Mouse (Mus musculus): ENCODE results near the gene Cradd. TPM values are rescaled to one million over a fixed set of nuclear protein-coding genes. Genes with fewer than 3 reads are reported as not detected.

Cradd gene
- polyA plus RNA-seq, 1 experiment from 2014 or later: 9.4 TPM

DNA sequence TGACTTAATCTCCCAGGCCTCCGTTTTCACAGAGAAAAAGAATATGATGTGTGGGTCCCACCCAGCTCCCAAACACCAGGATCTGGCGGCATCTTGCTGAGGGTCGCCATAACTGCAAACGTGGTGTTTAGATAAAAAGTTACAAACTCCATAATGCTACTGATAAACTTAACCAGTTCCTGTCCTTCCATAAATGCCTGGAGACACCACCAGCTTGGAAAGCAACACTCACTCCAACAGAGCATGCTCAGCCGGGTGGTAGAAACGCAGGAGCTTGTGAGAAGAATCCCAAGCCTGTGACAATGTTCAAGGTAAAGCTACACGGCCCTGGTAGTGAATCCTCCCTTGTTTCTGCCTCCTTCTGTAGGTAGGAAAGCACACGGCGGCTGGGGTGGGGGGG, 7.3 kb downstream of the Cradd start:
- H3K27me3 ChIP-seq: no peaks in the 10 kb centered on the region
- CTCF ChIA-PET: no interaction called here
- DNase-seq (ENCODE audit: low read depth, low spot score) (no peak), ATAC-seq (no peak)
- in situ Hi-C loops (cut with MboI; ENCODE audit: low pct_unique_long_range_greater_than_20kb): no loop called here
- no peak for TF ChIP-seq CTCF (IDR thresholded peaks at IDR 0.05)
- POLR2A ChIA-PET: interaction anchor here (0.6 kb wide), 1 partner anchor 99 kb away, joined by 3 read pairs; no protein-coding TSS in a partner anchor

DNA sequence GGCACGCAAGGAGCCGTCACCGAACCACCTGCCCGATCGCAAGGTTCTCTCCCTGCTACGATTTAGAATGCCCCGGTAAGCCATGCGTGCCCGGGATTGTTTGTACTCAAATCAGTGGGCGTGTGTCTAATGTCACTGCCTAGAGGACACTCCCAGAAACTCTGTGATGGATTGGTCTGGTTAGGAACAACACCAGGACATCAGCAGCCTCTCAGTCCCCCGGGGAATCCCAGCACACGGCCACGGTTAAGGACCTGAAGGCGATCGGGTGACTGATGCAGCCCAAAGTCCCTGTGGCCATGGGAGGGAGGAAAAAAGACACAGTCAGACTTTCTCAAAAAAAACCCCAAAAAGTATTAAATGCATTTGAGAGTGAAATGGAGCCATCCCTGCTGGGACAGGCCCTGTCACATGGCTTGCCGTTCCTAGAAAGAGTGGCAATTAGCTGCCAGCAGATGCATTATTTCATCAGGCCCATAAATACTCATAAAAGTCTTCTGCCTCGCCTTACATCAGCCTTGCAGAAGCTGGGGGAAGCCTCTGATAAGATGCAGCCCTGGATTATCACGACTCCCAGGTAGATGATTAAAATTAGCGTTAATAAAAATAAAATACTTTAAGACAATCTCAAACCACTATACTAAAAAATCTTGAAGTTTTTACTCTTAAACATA, 8.0 kb downstream of the Cradd start:
- ChIA-PET CTCF (no interaction called here), POLR2A (no interaction called here)
- TF ChIP-seq CTCF (IDR thresholded peaks at IDR 0.05): no peak
- no peaks in the 10 kb centered on the region for H3K27me3 ChIP-seq
- DNase-seq (ENCODE audit: low read depth, low spot score): no peak
- ATAC-seq: no peak
- in situ Hi-C loops (cut with MboI; ENCODE audit: low pct_unique_long_range_greater_than_20kb): no loop called here

DNA sequence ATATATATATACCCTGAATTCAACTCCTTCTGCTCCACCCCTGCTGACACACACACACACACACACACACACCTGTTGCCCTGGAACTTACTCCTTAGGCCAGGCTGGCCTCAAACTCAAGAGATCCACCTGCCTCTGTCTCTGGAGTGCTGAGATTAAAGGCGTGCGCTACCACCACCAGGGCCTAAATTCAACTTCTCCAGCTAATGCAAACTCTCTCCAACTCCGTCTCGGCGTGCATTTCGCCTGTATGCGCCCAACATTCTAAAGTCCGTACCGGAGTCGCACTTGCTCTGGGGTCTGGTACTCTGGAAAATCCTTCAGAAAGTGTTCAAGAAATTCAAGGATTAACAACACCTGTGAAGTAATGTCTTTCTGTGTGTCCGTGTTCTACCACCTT, 8.6 kb downstream of the Cradd start:
- no peaks in the 10 kb centered on the region for H3K27me3 ChIP-seq
- ATAC-seq: no peak
- in situ Hi-C loops (cut with MboI; ENCODE audit: low pct_unique_long_range_greater_than_20kb): no loop called here
- no peak for DNase-seq (ENCODE audit: low read depth, low spot score)
- CTCF ChIA-PET: no interaction called here
- POLR2A ChIA-PET: interaction anchor here (0.6 kb wide), 1 partner anchor 31 kb away, joined by 3 read pairs; no protein-coding TSS in a partner anchor
- no peak for TF ChIP-seq CTCF (IDR thresholded peaks at IDR 0.05)

DNA sequence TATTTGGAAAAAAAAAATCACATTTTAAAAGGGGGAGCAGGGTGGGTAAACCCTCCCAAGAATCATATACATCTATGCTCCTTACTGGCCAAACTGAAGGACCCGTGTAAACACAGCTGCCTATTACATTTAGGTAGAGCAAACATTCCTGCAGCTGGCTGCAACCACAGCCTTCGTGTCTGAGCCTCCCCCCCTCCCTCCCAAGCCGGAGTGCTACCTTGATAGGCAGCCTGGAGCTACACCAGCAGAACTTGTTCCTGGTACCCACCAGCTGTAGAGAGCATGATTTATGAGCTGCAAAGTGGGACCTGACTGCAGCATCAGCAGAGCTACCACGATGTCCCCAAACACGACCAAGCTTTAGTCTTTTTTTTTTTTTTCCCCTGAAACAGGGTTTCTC, 9.9 kb downstream of the Cradd start:
- CTCF ChIA-PET: no interaction called here
- in situ Hi-C loops (cut with MboI; ENCODE audit: low pct_unique_long_range_greater_than_20kb): no loop called here
- TF ChIP-seq CTCF (IDR thresholded peaks at IDR 0.05): no peak
- DNase-seq (ENCODE audit: low read depth, low spot score) (no peak), ATAC-seq (no peak)
- POLR2A ChIA-PET: interaction anchor here (0.6 kb wide), 1 partner anchor 18 kb away, joined by 3 read pairs; no protein-coding TSS in a partner anchor
- no peaks in the 10 kb centered on the region for H3K27me3 ChIP-seq

DNA sequence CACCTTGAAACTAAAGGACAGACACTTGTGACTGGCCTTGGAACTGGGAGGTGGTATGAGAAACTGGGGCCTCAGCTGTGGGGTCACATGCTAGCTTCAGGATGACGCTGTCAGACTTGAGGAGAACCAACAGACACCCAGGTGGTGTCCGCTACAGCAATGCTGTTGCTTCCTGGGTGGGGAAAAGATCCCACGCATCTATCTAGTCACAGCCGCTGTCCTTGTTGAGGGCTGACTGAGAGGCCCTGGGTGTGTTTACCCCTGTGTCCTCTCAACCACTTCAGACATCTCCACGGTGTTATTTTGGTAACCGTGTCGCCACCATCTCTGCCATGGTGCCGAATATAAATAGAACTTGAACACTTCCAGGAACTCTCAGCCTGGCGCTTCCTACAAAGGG, 10.4 kb downstream of the Cradd start:
- no peaks in the 10 kb centered on the region for H3K27me3 ChIP-seq
- in situ Hi-C loops (cut with MboI; ENCODE audit: low pct_unique_long_range_greater_than_20kb): no loop called here
- ChIA-PET POLR2A (no interaction called here), CTCF (no interaction called here)
- DNase-seq (ENCODE audit: low read depth, low spot score): no peak
- no peak for ATAC-seq
- no peak for TF ChIP-seq CTCF (IDR thresholded peaks at IDR 0.05)

DNA sequence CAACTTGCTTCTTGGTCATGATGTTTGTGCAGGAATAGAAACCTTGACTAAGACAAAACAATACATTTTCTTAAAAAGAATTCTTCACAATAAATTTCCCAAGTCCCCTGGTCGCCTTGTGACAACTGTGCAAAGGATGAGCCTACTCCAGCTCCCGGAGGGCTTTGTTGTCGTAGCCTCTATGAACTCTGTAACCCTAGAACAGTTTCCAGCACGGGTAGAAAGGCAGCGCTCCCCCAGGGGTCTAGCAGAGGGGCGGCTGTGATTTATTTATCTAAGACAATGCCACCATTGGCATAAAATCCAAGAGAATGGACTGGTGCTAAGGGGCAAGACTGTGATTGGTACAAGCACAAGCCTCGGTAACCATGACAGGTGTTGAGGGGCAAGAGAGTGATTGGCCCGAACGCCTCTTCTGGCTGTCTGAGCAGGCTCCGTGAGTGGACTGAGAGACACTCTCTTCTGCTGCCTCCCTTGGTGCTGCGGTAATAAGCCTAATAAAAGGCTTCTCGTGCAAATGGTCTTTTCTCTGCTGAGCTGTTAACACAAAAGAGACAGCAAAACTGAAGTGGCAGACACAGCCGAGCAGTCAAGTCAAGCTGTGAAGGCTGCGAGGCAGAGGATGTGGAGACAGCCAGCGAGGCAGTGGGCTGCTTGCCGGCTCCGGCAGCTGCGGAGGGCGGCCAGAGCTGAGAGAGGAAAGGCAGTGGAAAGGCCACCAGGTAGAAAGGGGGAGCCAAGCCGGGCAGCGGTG, 13.1 kb downstream of the Cradd start:
- in situ Hi-C loops (cut with MboI; ENCODE audit: low pct_unique_long_range_greater_than_20kb): no loop called here
- no peak for ATAC-seq
- TF ChIP-seq CTCF (IDR thresholded peaks at IDR 0.05): no peak
- CTCF ChIA-PET: interaction anchor here (1.6 to 1.8 kb wide), 2 partner anchors 10 to 27 kb away, joined by 3 to 4 read pairs; no protein-coding TSS in a partner anchor
- H3K27me3 ChIP-seq: no peaks in the 10 kb centered on the region
- DNase-seq (ENCODE audit: low read depth, low spot score): no peak
- POLR2A ChIA-PET: no interaction called here

DNA sequence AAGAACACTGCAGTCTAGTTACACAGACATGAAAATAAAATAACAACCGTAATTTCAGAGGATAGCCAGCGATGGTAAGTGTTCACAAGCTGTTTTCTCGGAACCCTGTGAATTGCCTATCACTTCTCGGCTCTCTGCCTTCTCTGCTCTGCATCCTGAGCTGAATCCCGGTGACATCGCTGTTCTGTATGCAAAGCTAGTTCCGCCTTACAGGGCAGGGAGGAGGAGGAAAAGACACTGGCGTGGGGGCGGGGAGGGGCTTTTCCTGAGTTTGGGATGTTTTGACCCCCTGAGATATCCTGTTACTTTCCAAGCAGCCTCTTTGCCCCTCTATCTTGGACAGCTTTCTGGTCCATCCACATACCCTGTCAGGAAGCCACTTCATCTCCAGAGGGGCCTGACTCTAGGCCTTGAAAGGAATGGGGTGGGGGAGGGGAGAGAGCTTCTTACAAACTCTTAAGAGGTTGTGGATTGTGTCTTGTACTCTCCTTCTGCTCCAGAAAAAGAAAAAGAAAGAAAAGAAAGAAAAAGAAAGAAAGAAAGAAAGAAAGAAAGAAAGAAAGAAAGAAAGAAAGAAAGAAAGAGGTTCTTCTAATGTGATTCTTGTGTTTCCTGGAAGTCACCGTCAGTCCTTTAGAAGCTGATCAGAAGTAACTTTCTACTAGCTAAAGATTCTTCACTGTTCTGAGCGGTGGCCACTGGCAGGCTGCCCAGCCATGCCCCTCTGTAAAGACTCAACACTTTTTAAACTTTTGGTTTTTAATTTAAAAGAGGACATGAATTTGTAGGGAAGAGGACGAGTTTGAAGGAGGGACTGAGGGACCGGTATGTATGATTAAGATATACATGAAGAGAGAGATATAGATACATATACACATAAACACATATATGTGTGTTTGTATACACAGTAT, 14.3 kb downstream of the Cradd start:
- ChIA-PET POLR2A (no interaction called here), CTCF (interaction anchor here (1.6 to 1.8 kb wide), 2 partner anchors 11 to 26 kb away, joined by 3 to 4 read pairs; no protein-coding TSS in a partner anchor)
- in situ Hi-C loops (cut with MboI; ENCODE audit: low pct_unique_long_range_greater_than_20kb): no loop called here
- TF ChIP-seq CTCF (IDR thresholded peaks at IDR 0.05): no peak
- no peaks in the 10 kb centered on the region for H3K27me3 ChIP-seq
- no peak for ATAC-seq
- no peak for DNase-seq (ENCODE audit: low read depth, low spot score)

DNA sequence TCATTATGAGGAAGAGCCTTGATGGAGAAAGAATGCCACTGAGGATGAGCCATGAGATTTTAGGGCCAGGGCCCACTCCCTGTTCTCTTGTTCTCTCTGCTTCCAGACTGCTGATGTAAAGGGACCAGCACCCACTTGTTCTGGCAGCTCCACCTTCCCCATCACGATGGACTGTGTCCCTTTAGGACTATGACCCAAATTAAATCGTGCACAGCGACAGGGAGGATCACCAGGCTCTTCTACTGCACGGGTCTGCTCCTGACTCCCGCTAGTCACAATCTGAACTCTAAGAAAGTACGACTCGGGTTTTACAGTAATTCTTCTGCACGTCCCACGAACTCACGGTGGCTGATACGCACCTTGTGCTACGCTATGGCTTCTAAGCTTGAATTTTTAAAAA, 14.9 kb downstream of the Cradd start:
- DNase-seq (ENCODE audit: low read depth, low spot score): no peak
- in situ Hi-C loops (cut with MboI; ENCODE audit: low pct_unique_long_range_greater_than_20kb): no loop called here
- POLR2A ChIA-PET: no interaction called here
- CTCF ChIA-PET: interaction anchor here (1.8 kb wide), 1 partner anchor 25 kb away, joined by 4 read pairs; no protein-coding TSS in a partner anchor
- H3K27me3 ChIP-seq: no peaks in the 10 kb centered on the region
- TF ChIP-seq CTCF (IDR thresholded peaks at IDR 0.05): no peak
- no peak for ATAC-seq

DNA sequence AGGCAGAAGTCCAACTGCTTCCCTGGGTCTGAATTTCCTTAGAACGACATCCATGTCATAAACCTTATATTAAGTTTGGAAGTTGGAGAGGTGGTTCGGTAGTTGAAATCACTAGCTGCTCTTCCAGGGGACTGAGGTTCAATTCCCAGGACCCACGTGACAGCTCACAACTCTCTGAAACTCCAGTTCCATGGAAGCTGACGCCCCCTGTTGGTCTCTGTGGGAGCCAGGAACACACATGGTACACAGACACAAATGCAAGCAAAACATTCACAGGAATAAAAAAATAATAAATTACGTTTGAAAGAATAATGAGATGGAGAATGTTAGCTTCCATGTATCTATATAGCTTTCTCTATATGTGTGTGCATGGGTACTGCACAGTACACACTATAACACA, 16.0 kb downstream of the Cradd start:
- TF ChIP-seq CTCF (IDR thresholded peaks at IDR 0.05): no peak
- CTCF ChIA-PET: no interaction called here
- no peak for DNase-seq (ENCODE audit: low read depth, low spot score)
- in situ Hi-C loops (cut with MboI; ENCODE audit: low pct_unique_long_range_greater_than_20kb): no loop called here
- POLR2A ChIA-PET: no interaction called here
- ATAC-seq: no peak
- no peaks in the 10 kb centered on the region for H3K27me3 ChIP-seq

DNA sequence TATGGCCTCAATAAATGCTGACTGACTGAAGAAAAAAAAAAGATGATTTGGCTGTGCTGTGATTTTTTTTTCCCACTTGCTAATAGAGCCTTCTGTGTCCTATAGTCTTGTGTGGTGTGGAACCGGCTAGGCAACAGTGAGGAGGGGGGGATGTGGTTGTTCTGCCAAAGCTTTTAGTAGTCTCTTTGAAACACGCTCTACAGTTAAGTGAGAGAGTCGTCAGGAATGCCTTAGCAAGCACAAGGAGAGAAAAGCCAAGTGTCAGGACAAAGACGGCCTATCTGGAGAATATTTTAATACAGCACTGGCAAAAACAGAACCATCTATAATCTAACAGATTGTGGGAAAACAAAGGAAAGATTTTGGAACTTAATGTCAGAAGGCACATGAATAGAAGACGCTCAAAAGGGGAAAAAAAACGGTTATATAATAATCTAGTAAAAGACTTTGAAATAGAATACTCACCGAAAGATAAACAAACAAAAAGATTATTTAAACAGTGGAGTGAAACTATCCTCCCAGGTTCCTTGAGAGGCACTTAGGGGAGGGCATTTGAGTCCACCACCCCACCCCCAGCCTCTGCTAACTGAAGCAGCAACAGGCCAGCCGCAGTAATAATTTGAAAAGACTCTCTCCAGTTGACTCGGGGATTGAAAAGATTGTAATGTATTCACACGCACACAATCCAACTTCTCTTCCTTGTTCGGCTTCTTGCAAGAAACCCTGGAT, 16.9 kb downstream of the Cradd start:
- CTCF ChIA-PET: no interaction called here
- in situ Hi-C loops (cut with MboI; ENCODE audit: low pct_unique_long_range_greater_than_20kb): no loop called here
- no peaks in the 10 kb centered on the region for H3K27me3 ChIP-seq
- TF ChIP-seq CTCF (IDR thresholded peaks at IDR 0.05): no peak
- ATAC-seq (no peak), DNase-seq (ENCODE audit: low read depth, low spot score) (no peak)
- POLR2A ChIA-PET: no interaction called here
